Mouse (Mus musculus) lung, adult 2 months (tissue): ENCODE measurements around the gene Vmn1r219.

Experiments used
- CTCF ChIP-seq: fragments of 200-500 bp; IDR thresholded peaks from 2 replicates; pipeline ENCODE4 v1.5.1; 2011; ENCODE audit warnings: mild to moderate bottlenecking, low read length, control low read depth; ENCODE audit not compliant: insufficient read depth
- POLR2A ChIP-seq: fragments of 200-500 bp; IDR thresholded peaks from 2 replicates; pipeline ENCODE4 v1.6.1; 2011; ENCODE audit warnings: low read depth, mild to moderate bottlenecking, control low read depth, low read length, borderline replicate concordance; ENCODE audit errors: extremely low read depth

GRCm38 (mm10) chr13:23120611-23121010 is 38.5 kb upstream of the Vmn1r219 start:
- TF ChIP-seq POLR2A (no peak), CTCF (no peak)
